Comparison of ENCODE assay signal across 17 mouse cellular contexts in genomic region chrX:166762098-166762497, GRCm38 (mm10).
"Had no signal": no experiment of that assay in that cellular context is flagged by ENCODE, and none has a peak within 500 bp of the region (broad histone marks: within the 10 kb centered on the region; RNA-seq: fewer than 3 reads in every experiment).

No protein-coding gene starts in this region.

- H3K27ac ChIP-seq: intestine, embryonic 15.5 days; kidney, embryonic 15.5 days; limb, embryonic 12.5 days; limb, embryonic 15.5 days; midbrain, embryonic 10.5 days; midbrain, embryonic 15.5 days; neural tube, embryonic 13.5 days had no signal

- H3K9me3 ChIP-seq: intestine, embryonic 15.5 days; kidney, embryonic 15.5 days; limb, embryonic 12.5 days; limb, embryonic 15.5 days; midbrain, embryonic 10.5 days; midbrain, embryonic 15.5 days; neural tube, embryonic 13.5 days had no signal

- H3K4me2 ChIP-seq: intestine, embryonic 15.5 days; kidney, embryonic 15.5 days; limb, embryonic 12.5 days; limb, embryonic 15.5 days; midbrain, embryonic 15.5 days; neural tube, embryonic 13.5 days had no signal

- H3K4me3 ChIP-seq: intestine, embryonic 15.5 days; kidney, embryonic 15.5 days; limb, embryonic 12.5 days; limb, embryonic 15.5 days; midbrain, embryonic 10.5 days; midbrain, embryonic 15.5 days; neural tube, embryonic 13.5 days had no signal

- H3K9ac ChIP-seq: intestine, embryonic 15.5 days; kidney, embryonic 15.5 days; limb, embryonic 12.5 days; limb, embryonic 15.5 days; midbrain, embryonic 15.5 days; neural tube, embryonic 13.5 days had no signal

- DNase-seq: kidney, adult 11 months; kidney, adult 8-10 months; kidney, postnatal 10 days; kidney, postnatal 4 days; left cerebral cortex, postnatal 4 days; lung, adult 2 months; lung, postnatal 14 days; lung, postnatal 4 days; thymus, adult 18-20 months; thymus, postnatal 36 days had no signal

- H3K36me3 ChIP-seq: intestine, embryonic 15.5 days; kidney, embryonic 15.5 days; limb, embryonic 12.5 days; limb, embryonic 15.5 days; midbrain, embryonic 10.5 days; midbrain, embryonic 15.5 days; neural tube, embryonic 13.5 days had no signal

- ATAC-seq: intestine, embryonic 15.5 days; midbrain, embryonic 15.5 days had no signal

- H3K4me1 ChIP-seq: intestine, embryonic 15.5 days; kidney, embryonic 15.5 days; limb, embryonic 12.5 days; limb, embryonic 15.5 days; midbrain, embryonic 15.5 days; neural tube, embryonic 13.5 days had no signal
